Mouse (Mus musculus): ENCODE data around the gene Ripor1. TPM values are rescaled to one million over a fixed set of nuclear protein-coding genes. Genes with fewer than 3 reads are reported as not detected.

Gene Ripor1
- 25.7 TPM for total RNA-seq (2023)

GRCm38 (mm10) chr8:105604804-105605381 lies at the start of gene Ripor1:
Gene Ripor1, plus strand, starts transcription at chr8:105605255.

GRCm38 (mm10) chr8:105565952-105566702 lies 38.9 kb upstream of the Ripor1 start, which contains the start of gene Atp6v0d1:
Gene Atp6v0d1, minus strand, starts transcription at chr8:105566047.

GRCm38 (mm10) chr8:105636018-105636962 lies 31.2 kb downstream of the Ripor1 start, which contains the start of gene Ctcf:
Gene Ctcf, plus strand, starts transcription at chr8:105636568.

DNA sequence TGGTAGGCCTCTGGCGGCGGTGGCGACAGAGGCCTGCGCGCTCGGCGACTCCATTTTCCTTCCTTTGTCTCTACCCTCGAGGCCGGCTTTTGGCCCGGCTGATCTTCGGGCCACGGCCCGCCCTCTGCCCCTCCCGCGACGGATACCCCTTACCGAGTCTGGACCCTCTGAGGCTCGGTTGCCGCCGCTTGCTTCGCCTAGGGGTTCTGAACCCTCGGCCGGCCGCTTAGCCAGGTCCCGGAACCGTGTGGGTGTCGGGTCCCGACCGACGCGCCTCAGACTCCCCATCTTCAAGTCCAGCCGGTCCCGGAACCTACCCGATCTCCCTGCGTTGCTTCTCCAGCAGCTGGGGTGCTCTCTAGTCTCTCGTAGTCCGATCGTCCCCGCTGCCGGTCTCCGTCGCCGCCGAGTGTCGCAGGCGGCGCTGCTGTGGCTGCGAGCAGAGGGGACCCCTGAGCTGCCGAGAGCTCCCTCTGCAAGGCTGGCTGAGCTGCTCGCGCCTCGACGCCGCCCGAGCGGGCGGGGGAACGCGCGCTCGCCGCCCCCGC lies 32.0 kb downstream of the Ripor1 start, which contains the start of gene Agrp:
Gene Agrp (minus strand): TSS at position 431 of the 548 bp plus-strand sequence.

Other genes with a start within 250 kb of the Ripor1 start
- not detected for gene Plekhg4, start 232.0 kb upstream of the Ripor1 start, total RNA-seq (2023)
- not detected for gene Kctd19, start 191.8 kb upstream of the Ripor1 start, total RNA-seq (2023)
- gene Lrrc36, start 191.7 kb upstream of the Ripor1 start, total RNA-seq (2023): not detected
- gene Tppp3, start 133.7 kb upstream of the Ripor1 start, total RNA-seq (2023): 1.8 TPM
- gene Zdhhc1, start 108.4 kb upstream of the Ripor1 start, total RNA-seq (2023): 4.1 TPM
- gene Hsd11b2, start 86.5 kb upstream of the Ripor1 start, total RNA-seq (2023): not detected
- 56.7 TPM for gene Atp6v0d1, start 39.2 kb upstream of the Ripor1 start, total RNA-seq (2023)
- 159 TPM for gene Ctcf, start 31.3 kb downstream of the Ripor1 start, total RNA-seq (2023)
- gene Agrp, start 32.1 kb downstream of the Ripor1 start, total RNA-seq (2023): not detected
- 147 TPM for gene Carmil2, start 81.0 kb downstream of the Ripor1 start, total RNA-seq (2023)
- gene Acd, start 95.8 kb downstream of the Ripor1 start, total RNA-seq (2023): 50.7 TPM
- 13.1 TPM for gene Pard6a, start 95.9 kb downstream of the Ripor1 start, total RNA-seq (2023)
- not detected for gene 4933405L10Rik, start 102.4 kb downstream of the Ripor1 start, total RNA-seq (2023)
- gene Enkd1, start 103.0 kb downstream of the Ripor1 start, total RNA-seq (2023): 2.6 TPM
- 10.1 TPM for gene Gfod2, start 153.4 kb downstream of the Ripor1 start, total RNA-seq (2023)
- gene Ranbp10, start 222.1 kb downstream of the Ripor1 start, total RNA-seq (2023): 103 TPM
- not detected for gene Tsnaxip1, start 222.5 kb downstream of the Ripor1 start, total RNA-seq (2023)
- 25.1 TPM for gene Cenpt, start 248.0 kb downstream of the Ripor1 start, total RNA-seq (2023)
- gene Thap11, start 249.9 kb downstream of the Ripor1 start, total RNA-seq (2023): 23.1 TPM

Data from CD4-positive naive resting alpha-beta T cell, adult 57 days (primary cell).